Mouse (Mus musculus) liver, embryonic 11.5 days (tissue): ENCODE measurements at regions not wholly inside any gene's neighbourhood (a gene's known extent, or its start where the extent isn't known, plus 50 kb on each side); places are given as distances from the start of the nearest gene placed in this dataset.
"Not testable (repeated sequence)": the region's sequence is repeated elsewhere in the genome, so short reads cannot be mapped to it uniquely, and the experiment has no call there.

ENCODE experiments used
- ATAC-seq: fragments of 200-750 bp; cut with Nextera tagmentation; replicated peaks from 2 replicates; pipeline ENCODE4 v1.8.0; 2017; ENCODE audit warnings: moderate number of reproducible peaks, mild to moderate bottlenecking, moderate TSS enrichment, moderate library complexity; ENCODE audit not compliant: low FRiP score
- DNase-seq: peaks from one replicate; pipeline ENCODE4 v3.0.0-alpha.2; 2017; ENCODE audit warnings: low spot score
- H3K27ac ChIP-seq: fragments of 300-500 bp; sonication (generic); 2 replicates; pipeline ENCODE4 v1.5.1; 2014; ENCODE audit warnings: mild to moderate bottlenecking, low read depth, low read length, control low read depth
- H3K27me3 ChIP-seq: fragments of 300-500 bp; sonication (generic); replicated peaks from 2 replicates; pipeline ENCODE4 v1.6.1; 2014; ENCODE audit warnings: low read length, mixed read lengths; ENCODE audit not compliant: control insufficient read depth, insufficient read depth
- H3K36me3 ChIP-seq: fragments of 300-500 bp; sonication (generic); 2 replicates; pipeline ENCODE4 v1.6.1; 2014; ENCODE audit warnings: mild to moderate bottlenecking, low read length, moderate library complexity, mixed read lengths; ENCODE audit not compliant: control insufficient read depth, insufficient read depth
- H3K4me1 ChIP-seq: fragments of 300-500 bp; sonication (generic); replicated peaks from 2 replicates; pipeline ENCODE4 v1.6.1; 2014; ENCODE audit warnings: low read length, mixed read lengths; ENCODE audit not compliant: control insufficient read depth, insufficient read depth
- H3K4me2 ChIP-seq: fragments of 300-500 bp; sonication (generic); 2 replicates; pipeline ENCODE4 v1.6.1; 2014; ENCODE audit warnings: mild to moderate bottlenecking, control low read depth, moderate library complexity
- H3K4me3 ChIP-seq: fragments of 300-500 bp; sonication (generic); 2 replicates; pipeline ENCODE4 v1.5.1; 2014; ENCODE audit warnings: low read depth, low read length, control low read depth
- H3K9ac ChIP-seq: fragments of 300-500 bp; sonication (generic); 2 replicates; pipeline ENCODE4 v1.6.1; 2014; ENCODE audit warnings: low read depth, low read length, control low read depth
- H3K9me3 ChIP-seq: fragments of 300-500 bp; sonication (generic); 2 replicates; pipeline ENCODE4 v1.6.1; 2016; ENCODE audit warnings: low read length, inconsistent platforms, mixed read lengths; ENCODE audit not compliant: control insufficient read depth
- WGBS: fragments of 180-500 bp; shearing (Covaris S2); extraction: QIAGEN DNeasy Blood & Tissue Kit; methylation state at CpG from one replicate; pipeline ENCODE4 v1.1.7; 2014; 5-methylcytosine and 5-hydroxymethylcytosine counted together

GRCm38 (mm10) chr9:94136444-94136843 is 401.4 kb downstream of the 1190002N15Rik start:
- no peaks in the 10 kb centered on the region for H3K36me3 ChIP-seq
- no peak for DNase-seq
- H3K9me3 ChIP-seq: no peaks in the 10 kb centered on the region
- H3K4me1 ChIP-seq: no peaks in the 10 kb centered on the region
- ATAC-seq: no peak
- no peaks in the 10 kb centered on the region for H3K27me3 ChIP-seq
- no peak overlapping the region for H3K9ac ChIP-seq
- no peak overlapping the region for H3K27ac ChIP-seq
- H3K4me2 ChIP-seq: no peak overlapping the region
- WGBS: 33% methylated on average over 1 of the region's 1 CpGs
- H3K4me3 ChIP-seq: no peak overlapping the region

- no peak for ATAC-seq
- H3K4me1 ChIP-seq: no peaks in the 10 kb centered on the region
- WGBS: 82% methylated on average over 2 of the region's 2 CpGs
- no peaks in the 10 kb centered on the region for H3K27me3 ChIP-seq
- H3K9ac ChIP-seq: no peak overlapping the region
- no peak for DNase-seq
- H3K4me3 ChIP-seq: no peak overlapping the region
- no peaks in the 10 kb centered on the region for H3K36me3 ChIP-seq
- no peak overlapping the region for H3K4me2 ChIP-seq
- no peaks in the 10 kb centered on the region for H3K9me3 ChIP-seq
- H3K27ac ChIP-seq: no peak overlapping the region
Measured at GRCm38 (mm10) chr9:94133682-94134081, 404.2 kb downstream of the 1190002N15Rik start.

- ATAC-seq: no peak
- no peaks in the 10 kb centered on the region for H3K9me3 ChIP-seq
- 67% methylated on average over 1 of the region's 1 CpGs for WGBS
Measured at GRCm38 (mm10) chr9:94131367-94131766, 406.5 kb downstream of the 1190002N15Rik start.

GRCm38 (mm10) chr9:94116961-94117360 is 420.9 kb downstream of the 1190002N15Rik start:
- H3K4me3 ChIP-seq: no peak overlapping the region
- no peaks in the 10 kb centered on the region for H3K9me3 ChIP-seq
- DNase-seq (no peak), ATAC-seq (no peak)
- no peak overlapping the region for H3K4me2 ChIP-seq
- H3K4me1 ChIP-seq: no peaks in the 10 kb centered on the region
- no peaks in the 10 kb centered on the region for H3K27me3 ChIP-seq
- H3K36me3 ChIP-seq: no peaks in the 10 kb centered on the region
- no peak overlapping the region for H3K9ac ChIP-seq
- 84% methylated on average over 5 of the region's 5 CpGs for WGBS
- no peak overlapping the region for H3K27ac ChIP-seq

More at GRCm38 (mm10) chr9:94131367-94131766, 406.5 kb downstream of the 1190002N15Rik start:
- Histone ChIP-seq H3K27me3 (no peaks in the 10 kb centered on the region), H3K4me2 (no peak overlapping the region), H3K4me1 (no peaks in the 10 kb centered on the region), H3K27ac (no peak overlapping the region), H3K36me3 (no peaks in the 10 kb centered on the region), H3K4me3 (no peak overlapping the region), H3K9ac (no peak overlapping the region)
- DNase-seq: no peak

GRCm38 (mm10) chr9:94107701-94108100 is 430.2 kb downstream of the 1190002N15Rik start:
- not testable (repeated sequence) for H3K4me3 ChIP-seq, H3K36me3 ChIP-seq, H3K27ac ChIP-seq, H3K4me1 ChIP-seq, H3K4me2 ChIP-seq, H3K9me3 ChIP-seq, ATAC-seq, H3K27me3 ChIP-seq, DNase-seq, H3K9ac ChIP-seq
- WGBS: 18% methylated on average over 1 of the region's 1 CpGs

- no peaks in the 10 kb centered on the region for H3K4me1 ChIP-seq
- ATAC-seq (no peak), DNase-seq (no peak)
- 78% methylated on average over 4 of the region's 4 CpGs for WGBS
- no peak overlapping the region for H3K9ac ChIP-seq
- H3K4me2 ChIP-seq: no peak overlapping the region
- no peaks in the 10 kb centered on the region for H3K9me3 ChIP-seq
- no peaks in the 10 kb centered on the region for H3K36me3 ChIP-seq
- no peak overlapping the region for H3K4me3 ChIP-seq
- no peak overlapping the region for H3K27ac ChIP-seq
- no peaks in the 10 kb centered on the region for H3K27me3 ChIP-seq
Measured at GRCm38 (mm10) chr9:94104669-94105068, 433.2 kb downstream of the 1190002N15Rik start.

- H3K4me3 ChIP-seq: no peak overlapping the region
- WGBS: 56% methylated on average over 3 of the region's 3 CpGs
- no peak for DNase-seq
- no peak overlapping the region for H3K27ac ChIP-seq
- no peak for ATAC-seq
- no peaks in the 10 kb centered on the region for H3K9me3 ChIP-seq
- H3K27me3 ChIP-seq: no peaks in the 10 kb centered on the region
- no peaks in the 10 kb centered on the region for H3K36me3 ChIP-seq
- H3K4me1 ChIP-seq: no peaks in the 10 kb centered on the region
- H3K4me2 ChIP-seq: no peak overlapping the region
- no peak overlapping the region for H3K9ac ChIP-seq
Measured at GRCm38 (mm10) chr9:94101958-94102357, 435.9 kb downstream of the 1190002N15Rik start.

GRCm38 (mm10) chr9:94094800-94095199 is 443.1 kb downstream of the 1190002N15Rik start:
- ATAC-seq (no peak), DNase-seq (no peak)
- WGBS: 69% methylated on average over 2 of the region's 2 CpGs
- Histone ChIP-seq H3K4me2 (no peak overlapping the region), H3K4me1 (no peaks in the 10 kb centered on the region), H3K9ac (no peak overlapping the region), H3K9me3 (no peaks in the 10 kb centered on the region), H3K27ac (no peak overlapping the region), H3K4me3 (no peak overlapping the region), H3K36me3 (no peaks in the 10 kb centered on the region), H3K27me3 (no peaks in the 10 kb centered on the region)

- H3K4me2 ChIP-seq: no peak overlapping the region
- ATAC-seq: no peak
- DNase-seq: no peak
- H3K36me3 ChIP-seq: no peaks in the 10 kb centered on the region
- no peak overlapping the region for H3K27ac ChIP-seq
- H3K27me3 ChIP-seq: no peaks in the 10 kb centered on the region
- WGBS: 69% methylated on average over 7 of the region's 7 CpGs
- no peak overlapping the region for H3K4me3 ChIP-seq
- no peak overlapping the region for H3K9ac ChIP-seq
- no peaks in the 10 kb centered on the region for H3K9me3 ChIP-seq
- H3K4me1 ChIP-seq: no peaks in the 10 kb centered on the region
Measured at GRCm38 (mm10) chr9:94091658-94092225, 446.1 kb downstream of the 1190002N15Rik start.
